Mouse (Mus musculus) CH12F3 (cell line): ENCODE measurements around the gene Smarcc1.

ENCODE experiments used
- in situ Hi-C: fragments of 300-500 bp; cut with MboI; formaldehyde crosslinking; loops from 2 replicates; pipeline ENCODE4 v1.14.3; 2020; ENCODE audit warnings: low sequenced_read_pairs

Smarcc1 gene

DNA sequence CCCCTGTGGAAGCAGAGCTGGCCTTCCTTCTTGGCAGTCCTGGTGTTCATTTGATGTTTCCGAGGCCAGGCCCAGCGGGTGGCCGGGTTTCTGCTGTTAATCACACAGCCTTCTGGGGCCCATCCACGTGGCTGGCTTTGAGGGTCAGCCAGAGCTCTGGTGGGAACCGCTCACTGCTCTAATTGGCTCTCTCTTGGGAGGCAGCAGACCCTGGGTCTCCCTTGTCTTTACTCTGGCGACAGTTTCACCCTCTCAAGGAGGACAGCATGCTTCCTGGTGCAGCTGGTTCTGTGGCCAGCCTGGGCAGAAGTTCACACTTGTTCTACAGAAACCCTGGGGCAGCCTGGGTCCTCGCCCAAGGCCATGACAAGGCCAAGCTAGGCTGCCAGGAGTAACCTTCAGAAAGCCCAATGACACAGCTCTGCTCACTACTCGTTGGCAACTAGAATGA is 159.9 kb downstream of the Smarcc1 start:
- in situ Hi-C loops = loop anchor here (25.0 kb wide), 1 partner anchor 390 kb away; the partner anchor contains the start of gene Cdc25a

DNA sequence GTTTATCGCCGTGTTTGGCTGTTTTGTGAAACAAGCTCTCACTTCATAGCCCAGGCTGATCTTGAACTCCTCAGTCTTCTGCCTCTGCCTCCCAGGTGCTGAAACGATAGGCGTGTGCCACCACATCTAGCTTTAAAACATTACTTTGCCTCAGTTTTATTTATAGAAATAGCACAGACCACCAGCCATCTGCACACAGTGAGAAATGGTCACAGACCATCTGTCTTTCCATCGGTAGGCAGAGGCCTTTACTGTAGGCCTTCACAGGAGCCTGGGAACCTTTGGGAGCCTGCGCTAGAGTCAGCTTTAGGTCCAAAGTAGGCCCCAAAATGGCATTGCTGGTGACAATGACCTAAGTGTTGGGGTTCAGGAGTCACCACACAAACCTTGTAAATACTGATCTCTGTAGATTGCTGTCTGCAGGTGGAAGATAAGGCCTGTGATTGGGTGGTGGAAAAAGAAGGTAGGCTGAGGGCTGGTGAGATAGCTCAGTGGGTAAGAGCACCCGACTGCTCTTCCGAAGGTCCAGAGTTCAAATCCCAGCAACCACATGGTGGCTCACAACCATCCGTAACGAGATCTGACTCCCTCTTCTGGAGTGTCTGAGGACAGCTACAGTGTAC is 166.7 kb downstream of the Smarcc1 start:
- in situ Hi-C loops = loop anchor here (25.0 kb wide), 1 partner anchor 397 kb away; the partner anchor contains the start of gene Cdc25a

DNA sequence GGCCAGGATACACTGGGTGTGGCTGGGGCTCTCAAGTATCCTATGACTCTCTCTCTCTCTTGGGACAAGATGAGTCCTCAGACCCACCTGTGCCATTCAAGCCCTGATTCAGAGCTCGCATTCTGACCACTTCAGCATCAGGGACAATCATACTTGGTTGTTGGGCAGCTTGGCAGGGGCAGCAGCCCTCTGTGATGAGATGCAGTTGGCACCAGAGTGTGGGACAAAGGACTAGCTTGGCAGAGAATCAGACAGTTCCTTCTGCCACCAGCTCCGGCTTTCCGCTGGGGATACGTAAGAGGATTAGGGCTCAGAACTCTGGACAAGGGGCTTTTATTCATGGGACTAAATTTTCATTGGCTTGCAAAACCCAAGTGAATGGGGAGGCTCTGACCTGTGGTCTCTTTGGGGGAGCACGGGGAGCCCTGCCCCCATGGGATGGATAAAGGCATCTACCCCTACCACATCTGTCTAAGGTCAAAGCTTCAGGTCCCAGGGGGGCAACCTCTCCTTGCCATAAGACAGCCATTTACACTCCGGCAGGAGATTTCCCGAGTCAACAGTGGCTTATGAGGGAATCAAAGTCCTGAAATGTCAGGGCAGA is 169.9 kb downstream of the Smarcc1 start:
- in situ Hi-C loops = loop anchor here (25.0 kb wide), 1 partner anchor 400 kb away; the partner anchor contains the start of gene Cdc25a
